Mouse (Mus musculus): ENCODE data around the gene Ghitm.

Ghitm gene

GRCm38 (mm10) chr14:37104747-37105146 is 30.3 kb downstream of the Ghitm start:
- peak; percentile 8 to 15 for DNase-seq (ENCODE audit: low spot score in 2 of 2)

GRCm38 (mm10) chr14:37102484-37102883 is 32.6 kb downstream of the Ghitm start:
- DNase-seq (ENCODE audit: low spot score in 2 of 2): no peak

GRCm38 (mm10) chr14:37101531-37101930 is 33.5 kb downstream of the Ghitm start:
- DNase-seq (ENCODE audit: low spot score in 2 of 2): no peak

GRCm38 (mm10) chr14:37097956-37098530 is 37.0 kb downstream of the Ghitm start, which contains the start of gene Cdhr1:
Gene Cdhr1, minus strand, starts transcription at chr14:37098347.
- DNase-seq (ENCODE audit: low spot score in 2 of 2): no peak

GRCm38 (mm10) chr14:37095556-37095955 is 39.5 kb downstream of the Ghitm start:
- no peak for DNase-seq (ENCODE audit: low spot score in 2 of 2)

- DNase-seq (ENCODE audit: low spot score in 2 of 2): no peak
Observed at GRCm38 (mm10) chr14:37094436-37094835, 40.6 kb downstream of the Ghitm start.

GRCm38 (mm10) chr14:37083755-37084154 is 51.3 kb downstream of the Ghitm start:
- no peak for DNase-seq (ENCODE audit: low spot score in 2 of 2)

GRCm38 (mm10) chr14:37080724-37081123 is 54.3 kb downstream of the Ghitm start:
- no peak for DNase-seq (ENCODE audit: low spot score in 2 of 2)
